8 mouse cellular contexts compared by ENCODE assay signal in genomic region chr15:87624610-87625091, GRCm38 (mm10).
DNase-seq lines count a peak whose midpoint lies in the region; ATAC-seq lines count a peak whose summit lies in the region.

No protein-coding gene starts in this region.

- ATAC-seq in kidney, embryonic 15.5 days (replicated peaks; ENCODE audit: low FRiP score): peak; percentile 54
- peak; percentile 42 for ATAC-seq in forebrain, embryonic 16.5 days
- no peak for ATAC-seq in limb, embryonic 15.5 days (ENCODE audit: insufficient number of reproducible peaks, low FRiP score, low TSS enrichment, low read depth)
- peak; percentile 53; the same call in 1 of the 2 replicates for ATAC-seq in stomach, embryonic 14.5 days (ENCODE audit: insufficient number of reproducible peaks, insufficient read depth, low FRiP score, low read depth)
- ATAC-seq in erythroid progenitor cell, adult 5-6 weeks (replicated peaks; ENCODE audit: low FRiP score, poor library complexity, severe bottlenecking): no peak

- no peak for DNase-seq in kidney, adult 11 months
- peak; percentile 41 for DNase-seq in adrenal gland, postnatal 25 days
- no peak for DNase-seq in cerebellum, adult 8-10 months

- peaks cover 50% of the 10 kb centered on the region for H3K27me3 ChIP-seq in kidney, embryonic 15.5 days
- no peaks in the 10 kb centered on the region for H3K27me3 ChIP-seq in forebrain, embryonic 16.5 days (replicated peaks; ENCODE audit: control insufficient read depth, insufficient read depth, low read length)
- peaks cover 66% of the 10 kb centered on the region for H3K27me3 ChIP-seq in limb, embryonic 15.5 days
- peaks cover 12% of the 10 kb centered on the region; the same call in 1 of the 2 replicates for H3K27me3 ChIP-seq in stomach, embryonic 14.5 days (ENCODE audit: control insufficient read depth, insufficient read depth, low read length)

- peaks cover 18% of the 10 kb centered on the region for H3K4me1 ChIP-seq in kidney, embryonic 15.5 days
- peaks cover 33% of the 10 kb centered on the region for H3K4me1 ChIP-seq in forebrain, embryonic 16.5 days (replicated peaks; ENCODE audit: control insufficient read depth, insufficient read depth, low read length)
- H3K4me1 ChIP-seq in limb, embryonic 15.5 days: peaks cover 16% of the 10 kb centered on the region
- H3K4me1 ChIP-seq in stomach, embryonic 14.5 days (ENCODE audit: control insufficient read depth, insufficient read depth, low read length): peaks cover 4% of the 10 kb centered on the region; the same call in 1 of the 2 replicates

- H3K9me3 ChIP-seq in kidney, embryonic 15.5 days (replicated peaks): no peaks in the 10 kb centered on the region
- H3K9me3 ChIP-seq in forebrain, embryonic 16.5 days (ENCODE audit: control insufficient read depth, low read length): no peaks in the 10 kb centered on the region
- H3K9me3 ChIP-seq in limb, embryonic 15.5 days: no peaks in the 10 kb centered on the region
- H3K9me3 ChIP-seq in stomach, embryonic 14.5 days (ENCODE audit: control insufficient read depth, low read depth, low read length): no peaks in the 10 kb centered on the region

- no peaks in the 10 kb centered on the region for H3K36me3 ChIP-seq in kidney, embryonic 15.5 days
- no peaks in the 10 kb centered on the region for H3K36me3 ChIP-seq in forebrain, embryonic 16.5 days (ENCODE audit: control insufficient read depth, insufficient read depth)
- no peaks in the 10 kb centered on the region for H3K36me3 ChIP-seq in limb, embryonic 15.5 days
- H3K36me3 ChIP-seq in stomach, embryonic 14.5 days (ENCODE audit: control insufficient read depth, insufficient read depth, low read length): no peaks in the 10 kb centered on the region

- peak overlapping the region; percentile 58 for H3K27ac ChIP-seq in kidney, embryonic 15.5 days
- H3K27ac ChIP-seq in forebrain, embryonic 16.5 days (ENCODE audit: low read length): peak overlapping the region; percentile 74
- H3K27ac ChIP-seq in limb, embryonic 15.5 days: peak overlapping the region; percentile 57
- H3K27ac ChIP-seq in stomach, embryonic 14.5 days (ENCODE audit: low read length): no peak overlapping the region

- H3K4me3 ChIP-seq in kidney, embryonic 15.5 days (replicated peaks): peak overlapping the region; percentile 70
- peak overlapping the region; percentile 68 for H3K4me3 ChIP-seq in forebrain, embryonic 16.5 days (replicated peaks; ENCODE audit: low read length)
- peak overlapping the region; percentile 63 for H3K4me3 ChIP-seq in limb, embryonic 15.5 days
- peak overlapping the region; percentile 48 for H3K4me3 ChIP-seq in stomach, embryonic 14.5 days (ENCODE audit: low read depth, low read length)

- WGBS in kidney, embryonic 15.5 days: 0% methylated on average over 35 of the region's 76 CpGs
- WGBS in forebrain, embryonic 16.5 days: 0% methylated on average over 29 of the region's 76 CpGs
- WGBS in limb, embryonic 15.5 days: under 1% methylated on average over 38 of the region's 76 CpGs
- WGBS in stomach, embryonic 14.5 days: under 1% methylated on average over 44 of the region's 76 CpGs

- peak overlapping the region; percentile 66 for H3K9ac ChIP-seq in kidney, embryonic 15.5 days
- peak overlapping the region; percentile 83 for H3K9ac ChIP-seq in forebrain, embryonic 16.5 days (replicated peaks; ENCODE audit: low read depth, low read length)
- H3K9ac ChIP-seq in limb, embryonic 15.5 days: peak overlapping the region; percentile 55
- peak overlapping the region; percentile 48 for H3K9ac ChIP-seq in stomach, embryonic 14.5 days (replicated peaks; ENCODE audit: low read depth, low read length)

- H3K4me2 ChIP-seq in kidney, embryonic 15.5 days: peak overlapping the region; percentile 98
- peak overlapping the region; percentile 70 for H3K4me2 ChIP-seq in forebrain, embryonic 16.5 days (ENCODE audit: low read length)
- H3K4me2 ChIP-seq in limb, embryonic 15.5 days: peak overlapping the region; percentile 97
- H3K4me2 ChIP-seq in stomach, embryonic 14.5 days (replicated peaks; ENCODE audit: low read depth, low read length): peak overlapping the region; percentile 93

Comparison
In these comparisons a context has a peak if more than half of its experiments do, and no peak if none do; other contexts are left out.
1. ATAC-seq: peak in kidney, embryonic 15.5 days (single experiment), forebrain, embryonic 16.5 days (single experiment) and stomach, embryonic 14.5 days (single experiment); none in limb, embryonic 15.5 days (single experiment) and erythroid progenitor cell, adult 5-6 weeks (single experiment).
2. Peak in every context shown above with its lines, with median percentiles within 50 percentile points of each other: H3K4me2 ChIP-seq, H3K4me3 ChIP-seq and H3K9ac ChIP-seq.